Mouse (Mus musculus) midbrain, embryonic 10.5 days (tissue): ENCODE data around the gene Gm20388. TPM values are rescaled to one million over a fixed set of nuclear protein-coding genes. Genes with fewer than 3 reads are reported as not detected.
A peak's percentile ranks its signal among the peaks of the same experiment; 100 is the strongest.

Source experiments
- DNase-seq: peaks from one replicate; pipeline ENCODE4 v3.0.0-alpha.2; 2017; ENCODE audit warnings: low spot score
- H3K27ac ChIP-seq: fragments of 300-500 bp; sonication (generic); replicated peaks from 2 replicates; pipeline ENCODE4 v1.5.1; 2016; ENCODE audit warnings: mild to moderate bottlenecking
- H3K27me3 ChIP-seq: fragments of 300-500 bp; sonication (generic); 2 replicates; pipeline ENCODE4 v1.6.1; 2016; ENCODE audit warnings: low read depth, mild to moderate bottlenecking; ENCODE audit not compliant: poor library complexity, severe bottlenecking
- H3K36me3 ChIP-seq: fragments of 300-500 bp; sonication (generic); 2 replicates; pipeline ENCODE4 v1.6.1; 2016; ENCODE audit warnings: mild to moderate bottlenecking, moderate library complexity
- H3K4me1 ChIP-seq: fragments of 300-500 bp; sonication (generic); 2 replicates; pipeline ENCODE4 v1.6.1; 2016
- H3K4me3 ChIP-seq: fragments of 300-500 bp; sonication (generic); 2 replicates; pipeline ENCODE4 v1.5.1; 2016; ENCODE audit warnings: mild to moderate bottlenecking, moderate library complexity
- H3K9me3 ChIP-seq: fragments of 300-500 bp; sonication (generic); replicated peaks from 2 replicates; pipeline ENCODE4 v1.6.1; 2016; ENCODE audit warnings: mild to moderate bottlenecking
- WGBS: fragments of 180-500 bp; shearing (Covaris S2); methylation state at CpG from one replicate; pipeline ENCODE4 v1.1.7; 2016; 5-methylcytosine and 5-hydroxymethylcytosine counted together
- polyA plus RNA-seq: library from polyadenylated mRNA; unstranded; fragments of >200 nt; fragmentation: Nextera tagmentation; extraction: Ambion mirVana; gene quantifications from 2 replicates; pipeline ENCODE4 v1.2.1, GENCODE M21; 2016

Gm20388 gene
- polyA plus RNA-seq, 1 experiment from 2014 or later, result 7.1 TPM

- H3K9me3 ChIP-seq, result no peaks in the 10 kb centered on the region
- peaks cover 65% of the 10 kb centered on the region for H3K27me3 ChIP-seq
- H3K27ac ChIP-seq, result peak overlapping the region; percentile 88
- no peak for DNase-seq
- peak overlapping the region; percentile 75 for H3K4me3 ChIP-seq
- WGBS, result 31% methylated on average over 18 of the region's 18 CpGs
- peaks cover 87% of the 10 kb centered on the region for H3K4me1 ChIP-seq
- H3K36me3 ChIP-seq, result peaks cover 13% of the 10 kb centered on the region
These were observed 320.3 kb downstream of the Gm20388 start for GRCm38 (mm10) chr8:120230715-120231614.

DNA sequence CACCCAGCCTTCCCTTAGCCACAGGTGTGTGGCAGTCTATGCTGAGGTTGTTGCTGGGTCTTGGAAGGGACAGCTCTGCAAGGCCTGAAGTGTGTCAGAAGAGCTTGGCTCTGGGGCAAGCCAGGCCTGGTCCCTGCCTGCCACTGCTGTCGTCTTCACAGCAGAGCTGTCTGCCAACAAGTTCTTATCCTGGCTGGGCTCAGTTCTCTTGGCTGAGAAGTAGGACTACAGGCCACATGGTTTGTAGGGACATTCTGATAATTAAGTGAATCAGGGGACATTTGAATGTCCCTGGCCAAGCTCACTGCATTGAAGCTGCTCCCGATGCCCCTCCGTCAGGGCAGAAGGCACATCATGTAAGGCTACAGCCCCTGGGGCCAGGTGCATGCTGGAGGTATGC lies 321.2 kb downstream of the Gm20388 start:
- Histone ChIP-seq H3K4me1 (peaks cover 78% of the 10 kb centered on the region), H3K27me3 (peaks cover 60% of the 10 kb centered on the region), H3K27ac (peak overlapping the region; percentile 56), H3K4me3 (peak overlapping the region; percentile 75), H3K9me3 (no peaks in the 10 kb centered on the region), H3K36me3 (peaks cover 22% of the 10 kb centered on the region)
- DNase-seq, result no peak
- 76% methylated on average over 3 of the region's 3 CpGs for WGBS

DNA sequence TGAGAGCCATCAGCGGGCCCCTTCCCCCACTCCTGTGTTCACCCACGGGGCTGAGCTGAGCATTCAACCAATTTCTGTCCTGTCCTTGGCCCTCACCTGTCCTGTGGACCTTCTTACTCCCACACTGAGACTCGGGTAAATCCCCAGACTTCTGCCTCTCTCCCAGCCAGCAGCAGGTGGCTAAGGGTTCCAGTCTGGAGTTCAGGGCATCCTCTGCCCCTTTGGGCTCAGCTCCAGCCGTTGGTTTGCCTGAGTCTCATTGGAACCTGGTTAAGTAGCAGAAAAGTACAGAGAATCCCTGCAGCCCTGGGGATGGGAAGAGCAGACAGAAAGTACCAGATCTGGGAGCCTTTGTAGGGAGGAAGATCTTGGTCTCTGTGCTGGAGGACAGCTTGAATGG lies 321.8 kb downstream of the Gm20388 start:
- peaks cover 26% of the 10 kb centered on the region for H3K36me3 ChIP-seq
- no peak for DNase-seq
- H3K4me3 ChIP-seq, result peak overlapping the region; percentile 75
- H3K4me1 ChIP-seq, result peaks cover 73% of the 10 kb centered on the region
- H3K27ac ChIP-seq, result peak overlapping the region; percentile 56
- peaks cover 55% of the 10 kb centered on the region for H3K27me3 ChIP-seq
- 54% methylated on average over 4 of the region's 4 CpGs for WGBS
- no peaks in the 10 kb centered on the region for H3K9me3 ChIP-seq

GRCm38 (mm10) chr8:120232913-120233312 lies 322.3 kb downstream of the Gm20388 start:
- H3K36me3 ChIP-seq, result peaks cover 31% of the 10 kb centered on the region
- peaks cover 51% of the 10 kb centered on the region for H3K27me3 ChIP-seq
- peak overlapping the region; percentile 75 for H3K27ac ChIP-seq
- peak overlapping the region; percentile 75 for H3K4me3 ChIP-seq
- WGBS, result 41% methylated on average over 13 of the region's 13 CpGs
- DNase-seq, result no peak
- peaks cover 3% of the 10 kb centered on the region; the same call in 1 of the 2 replicates for H3K9me3 ChIP-seq
- H3K4me1 ChIP-seq, result peaks cover 68% of the 10 kb centered on the region

DNA sequence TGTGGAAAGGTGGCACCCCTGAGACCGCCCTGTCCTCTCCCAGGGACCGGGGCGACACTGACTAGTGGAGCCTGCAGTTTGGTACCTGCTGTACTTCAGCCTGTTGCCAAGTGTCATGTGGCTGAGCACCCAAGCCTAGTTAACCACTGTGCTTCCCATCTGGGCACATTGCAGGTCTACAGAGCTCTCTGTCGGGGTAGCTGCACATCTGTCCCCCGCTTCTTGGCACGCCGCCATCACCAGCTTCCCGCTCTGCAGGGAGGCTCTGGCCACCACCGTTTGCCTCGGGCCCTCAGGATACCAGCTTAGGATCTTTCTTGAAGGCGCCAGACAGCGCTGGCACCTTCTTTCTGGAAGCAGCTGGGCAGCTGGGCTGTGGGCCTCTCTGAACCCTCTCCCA lies 323.8 kb downstream of the Gm20388 start:
- peaks cover 45% of the 10 kb centered on the region for H3K27me3 ChIP-seq
- H3K9me3 ChIP-seq, result peaks cover 10% of the 10 kb centered on the region; the same call in 1 of the 2 replicates
- H3K27ac ChIP-seq, result peak overlapping the region; percentile 55; the same call in 1 of the 2 replicates
- H3K4me3 ChIP-seq, result 0 out of 2 replicates have a peak overlapping the region, but pooled peaks have one; percentile 75
- no peak for DNase-seq
- H3K36me3 ChIP-seq, result peaks cover 46% of the 10 kb centered on the region
- WGBS, result 86% methylated on average over 12 of the region's 12 CpGs
- H3K4me1 ChIP-seq, result peaks cover 57% of the 10 kb centered on the region

DNA sequence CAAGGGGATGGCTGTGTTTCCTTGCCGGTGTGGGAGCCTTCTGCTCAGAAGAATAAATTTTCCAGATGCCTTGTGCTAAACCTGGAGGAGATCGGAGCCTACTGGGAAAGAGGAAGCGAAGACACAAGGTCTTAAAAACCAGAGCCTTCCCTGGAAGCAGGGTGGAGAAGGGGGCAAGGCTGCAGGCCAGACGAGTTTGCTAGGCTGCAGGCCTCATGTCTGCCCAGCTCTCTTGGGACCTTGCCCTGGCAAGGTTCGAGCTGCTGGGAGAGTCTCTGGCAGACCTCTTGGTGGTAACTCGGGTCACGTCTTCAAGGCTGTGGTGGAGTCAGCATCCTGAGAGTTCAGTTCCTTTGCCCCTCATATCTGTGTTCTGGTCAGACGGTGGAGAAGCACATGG lies 324.2 kb downstream of the Gm20388 start:
- DNase-seq, result no peak
- Histone ChIP-seq H3K27ac (no peak overlapping the region), H3K27me3 (peaks cover 41% of the 10 kb centered on the region), H3K9me3 (peaks cover 10% of the 10 kb centered on the region; the same call in 1 of the 2 replicates), H3K4me1 (peaks cover 52% of the 10 kb centered on the region), H3K4me3 (no peak overlapping the region), H3K36me3 (peaks cover 46% of the 10 kb centered on the region)
- WGBS, result 86% methylated on average over 8 of the region's 8 CpGs

GRCm38 (mm10) chr8:120243222-120243621 lies 332.6 kb downstream of the Gm20388 start:
- 96% methylated on average over 4 of the region's 4 CpGs for WGBS
- H3K4me3 ChIP-seq, result no peak overlapping the region
- no peaks in the 10 kb centered on the region for H3K4me1 ChIP-seq

GRCm38 (mm10) chr8:120243916-120244451 lies 333.3 kb downstream of the Gm20388 start:
- no peaks in the 10 kb centered on the region for H3K27me3 ChIP-seq
- WGBS, result 90% methylated on average over 5 of the region's 5 CpGs
- H3K4me1 ChIP-seq, result no peaks in the 10 kb centered on the region
- DNase-seq, result no peak
- H3K9me3 ChIP-seq, result peaks cover 11% of the 10 kb centered on the region; the same call in 1 of the 2 replicates
- peaks cover 35% of the 10 kb centered on the region for H3K36me3 ChIP-seq
- H3K4me3 ChIP-seq, result no peak overlapping the region
- no peak overlapping the region for H3K27ac ChIP-seq

More at GRCm38 (mm10) chr8:120243222-120243621, 332.6 kb downstream of the Gm20388 start:
- Histone ChIP-seq H3K27ac (no peak overlapping the region), H3K9me3 (peaks cover 14% of the 10 kb centered on the region; the same call in 1 of the 2 replicates), H3K36me3 (peaks cover 43% of the 10 kb centered on the region), H3K27me3 (no peaks in the 10 kb centered on the region)
- DNase-seq, result no peak

- Histone ChIP-seq H3K4me1 (peaks cover 2% of the 10 kb centered on the region), H3K9me3 (peaks cover 11% of the 10 kb centered on the region; the same call in 1 of the 2 replicates), H3K27ac (no peak overlapping the region), H3K36me3 (peaks cover 32% of the 10 kb centered on the region), H3K4me3 (no peak overlapping the region), H3K27me3 (no peaks in the 10 kb centered on the region)
- no peak for DNase-seq
- WGBS, result 88% methylated on average over 10 of the region's 10 CpGs
These were observed 333.9 kb downstream of the Gm20388 start for GRCm38 (mm10) chr8:120244553-120244952.

DNA sequence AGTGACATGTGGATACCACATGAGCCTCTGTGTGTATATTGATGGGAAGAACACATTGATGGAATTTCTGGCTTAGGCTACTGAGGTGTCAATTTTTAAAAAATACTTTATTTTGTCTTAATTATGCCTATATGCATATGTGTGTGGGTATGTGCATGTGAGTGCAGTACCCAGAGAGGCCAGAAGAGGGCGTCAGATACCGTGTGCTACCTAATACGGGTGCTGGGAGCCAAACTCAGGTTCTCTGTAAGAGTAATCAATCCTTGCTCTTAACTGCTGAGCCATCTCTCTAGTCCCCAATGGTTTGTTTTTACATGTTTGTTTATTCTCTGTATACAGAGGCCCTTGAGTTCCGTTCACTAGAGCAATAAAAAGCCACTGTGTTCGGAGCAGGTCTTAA lies 337.0 kb downstream of the Gm20388 start:
- WGBS, result 86% methylated on average over 5 of the region's 5 CpGs

DNA sequence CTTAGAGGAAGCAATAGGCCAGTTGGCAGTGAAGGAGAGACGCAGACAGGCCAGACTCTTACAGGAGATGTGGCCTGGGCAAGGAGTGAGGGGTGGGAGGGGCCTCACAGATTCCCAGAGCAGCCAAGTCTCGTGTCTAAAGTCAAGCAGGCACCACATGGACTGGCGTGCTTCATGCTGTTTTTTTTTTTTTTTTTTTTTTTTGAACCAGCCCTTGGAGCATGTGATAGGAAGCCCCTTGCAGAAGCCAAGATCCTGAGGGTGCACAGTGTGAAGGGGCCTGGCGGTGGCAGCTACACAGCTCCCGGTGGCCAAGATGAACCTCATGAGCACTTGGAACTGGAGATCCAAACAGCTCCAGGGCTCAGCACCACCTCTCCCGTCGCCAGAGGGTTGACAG lies 337.4 kb downstream of the Gm20388 start:
- no peak for DNase-seq
- H3K9me3 ChIP-seq, result peaks cover 11% of the 10 kb centered on the region; the same call in 1 of the 2 replicates
- H3K36me3 ChIP-seq, result peaks cover 21% of the 10 kb centered on the region
- no peak overlapping the region for H3K4me3 ChIP-seq
- no peak overlapping the region for H3K27ac ChIP-seq
- H3K27me3 ChIP-seq, result no peaks in the 10 kb centered on the region
- H3K4me1 ChIP-seq, result peaks cover 32% of the 10 kb centered on the region
- WGBS, result 89% methylated on average over 7 of the region's 7 CpGs

More for the DNA sequence above, 337.0 kb downstream of the Gm20388 start:
- DNase-seq, result no peak
- H3K27ac ChIP-seq, result no peak overlapping the region
- H3K4me1 ChIP-seq, result peaks cover 29% of the 10 kb centered on the region
- H3K9me3 ChIP-seq, result peaks cover 11% of the 10 kb centered on the region; the same call in 1 of the 2 replicates
- no peaks in the 10 kb centered on the region for H3K27me3 ChIP-seq
- no peak overlapping the region for H3K4me3 ChIP-seq
- peaks cover 21% of the 10 kb centered on the region for H3K36me3 ChIP-seq

- Histone ChIP-seq H3K27me3 (no peaks in the 10 kb centered on the region), H3K9me3 (peaks cover 11% of the 10 kb centered on the region; the same call in 1 of the 2 replicates), H3K36me3 (peaks cover 21% of the 10 kb centered on the region), H3K27ac (no peak overlapping the region), H3K4me1 (peaks cover 32% of the 10 kb centered on the region), H3K4me3 (no peak overlapping the region)
- 94% methylated on average over 4 of the region's 4 CpGs for WGBS
- no peak for DNase-seq
These were observed 337.8 kb downstream of the Gm20388 start for GRCm38 (mm10) chr8:120248451-120248850.
